Mouse (Mus musculus): Measurements from ENCODE around the gene Tspan14. TPM values are rescaled to one million over a fixed set of nuclear protein-coding genes. Genes with fewer than 3 reads are reported as not detected.
A peak's percentile ranks its signal among the peaks of the same experiment; 100 is the strongest.

Gene Tspan14
- total RNA-seq, 1 experiment from 2014 or later: 43.8 TPM

- DNase-seq: peak; percentile 93
Measured at GRCm38 (mm10) chr14:40917632-40918031, 49.0 kb downstream of the Tspan14 start.

GRCm38 (mm10) chr14:40916667-40917066 is 49.9 kb downstream of the Tspan14 start:
- DNase-seq: no peak

GRCm38 (mm10) chr14:40915838-40916237 is 50.8 kb downstream of the Tspan14 start:
- DNase-seq: no peak

- DNase-seq: peak; percentile 65
Measured at GRCm38 (mm10) chr14:40914701-40915100, 51.9 kb downstream of the Tspan14 start.

GRCm38 (mm10) chr14:40913709-40914108 is 52.9 kb downstream of the Tspan14 start:
- DNase-seq: no peak

- DNase-seq: no peak
Measured at GRCm38 (mm10) chr14:40911529-40911928, 55.1 kb downstream of the Tspan14 start.

GRCm38 (mm10) chr14:40908763-40909162 is 57.8 kb downstream of the Tspan14 start:
- DNase-seq: peak; percentile 54

GRCm38 (mm10) chr14:40906770-40907169 is 59.8 kb downstream of the Tspan14 start:
- DNase-seq: peak; percentile 49

- no peak for DNase-seq
Measured at GRCm38 (mm10) chr14:40905813-40906212, 60.8 kb downstream of the Tspan14 start.

- DNase-seq: peak; percentile 56
Measured at GRCm38 (mm10) chr14:40902307-40903055, 64.1 kb downstream of the Tspan14 start.

GRCm38 (mm10) chr14:40900267-40900666 is 66.3 kb downstream of the Tspan14 start:
- no peak for DNase-seq

- DNase-seq: no peak
Measured at GRCm38 (mm10) chr14:40897916-40898315, 68.7 kb downstream of the Tspan14 start.

GRCm38 (mm10) chr14:40895681-40896080 is 70.9 kb downstream of the Tspan14 start:
- DNase-seq: no peak

- DNase-seq: peak; percentile 89
Measured at GRCm38 (mm10) chr14:40894576-40895247, 71.9 kb downstream of the Tspan14 start.

- DNase-seq: no peak
Measured at GRCm38 (mm10) chr14:40893884-40894283, 72.7 kb downstream of the Tspan14 start.

- no peak for DNase-seq
Measured at GRCm38 (mm10) chr14:40893196-40893595, 73.4 kb downstream of the Tspan14 start, which contains the start of gene Sh2d4b. Sh2d4b (minus strand) TSS chr14:40893266.

- no peak for DNase-seq
Measured at GRCm38 (mm10) chr14:40892326-40892825, 74.2 kb downstream of the Tspan14 start.

GRCm38 (mm10) chr14:40891506-40891905 is 75.1 kb downstream of the Tspan14 start:
- DNase-seq: no peak

GRCm38 (mm10) chr14:40889704-40890103 is 76.9 kb downstream of the Tspan14 start:
- DNase-seq: peak; percentile 44

GRCm38 (mm10) chr14:40889181-40889580 is 77.4 kb downstream of the Tspan14 start:
- no peak for DNase-seq

- DNase-seq: no peak
Measured at GRCm38 (mm10) chr14:40886428-40887202, 80.0 kb downstream of the Tspan14 start.

GRCm38 (mm10) chr14:40885752-40886151 is 80.9 kb downstream of the Tspan14 start:
- DNase-seq: no peak

- peak; percentile 27 for DNase-seq
Measured at GRCm38 (mm10) chr14:40885225-40885624, 81.4 kb downstream of the Tspan14 start.
